Mouse (Mus musculus): ENCODE results near the gene Kctd12b.
"Not testable (repeated sequence)": the region's sequence is repeated elsewhere in the genome, so short reads cannot be mapped to it uniquely, and the experiment has no call there.

Kctd12b gene

GRCm38 (mm10) chrX:153695782-153696395 is at the start of gene Kctd12b:
Kctd12b (minus strand) TSS chrX:153696391.
- peak in 1 of 2 experiments; percentile 17 for DNase-seq (ENCODE audit: low spot score in 2 of 2)

- DNase-seq (ENCODE audit: low spot score in 2 of 2) = no peak
These were observed 46.3 kb upstream of the Kctd12b start for GRCm38 (mm10) chrX:153742493-153742892.

DNA sequence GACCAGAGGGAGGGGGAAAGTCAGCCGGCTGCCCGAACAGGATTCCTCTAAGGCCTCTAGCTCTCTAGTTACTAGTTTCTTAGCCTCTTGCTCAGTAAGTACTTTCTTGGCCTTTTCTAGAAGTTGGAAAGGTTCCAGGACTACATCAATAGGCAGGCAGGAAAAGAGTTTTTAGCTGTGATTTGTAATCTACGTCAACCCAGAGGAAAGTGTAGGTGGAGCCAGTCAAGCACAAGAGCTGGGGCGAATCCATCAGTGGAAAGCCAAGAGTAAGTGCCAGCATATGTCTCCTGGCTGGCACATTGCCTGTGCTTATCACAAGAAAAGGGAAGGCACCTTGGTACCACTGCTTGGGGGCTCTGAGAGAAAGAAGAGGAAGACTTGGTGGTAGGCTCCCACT is 39.5 kb upstream of the Kctd12b start:
- no peak for DNase-seq (ENCODE audit: low spot score in 2 of 2)

- DNase-seq (ENCODE audit: low spot score in 2 of 2) = no peak
These were observed 28.2 kb upstream of the Kctd12b start for GRCm38 (mm10) chrX:153724400-153724799.

DNA sequence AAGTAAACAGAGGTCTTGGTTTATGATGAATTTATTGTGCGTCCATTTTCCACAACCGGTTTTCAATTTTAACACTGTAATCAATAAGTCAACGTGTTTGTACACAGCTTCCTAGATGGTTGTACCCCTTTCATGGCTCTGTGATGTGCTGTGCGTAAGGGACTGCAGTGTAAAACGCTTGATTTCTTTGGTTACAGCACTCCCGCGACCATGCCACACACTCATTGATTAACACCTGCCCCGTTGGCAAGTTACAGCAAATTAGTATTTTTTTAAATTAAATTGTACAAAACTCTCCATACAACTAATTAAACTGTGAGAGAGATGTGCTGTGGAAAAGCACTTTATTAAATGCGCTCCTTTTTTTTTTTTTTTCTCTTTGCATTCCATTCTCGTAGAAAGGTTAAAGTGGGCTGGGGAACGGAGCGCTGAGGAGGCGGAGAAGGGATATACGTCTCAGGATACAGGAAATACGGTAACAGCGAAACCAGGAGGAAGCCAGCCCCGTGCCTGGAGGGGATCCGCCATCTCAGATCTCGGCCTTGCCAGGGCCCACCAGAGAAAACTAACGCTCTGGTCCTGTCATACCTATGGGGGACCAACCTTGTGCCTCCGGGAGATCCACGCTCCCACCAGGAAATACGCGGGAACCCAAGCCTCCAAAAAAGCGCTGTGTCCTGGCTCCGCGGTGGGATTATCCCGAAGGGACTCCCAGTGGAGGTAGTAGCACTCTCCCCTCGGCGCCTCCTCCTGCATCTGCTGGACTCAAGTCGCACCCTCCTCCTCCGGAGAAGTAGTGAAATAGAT is 27.1 kb upstream of the Kctd12b start, which contains the start of gene Nbdy:
Nbdy (plus strand) TSS at position 481 of the 807 bp plus-strand sequence.
- peak in 1 of 2 experiments; percentile 39 for DNase-seq (ENCODE audit: low spot score in 2 of 2)

DNA sequence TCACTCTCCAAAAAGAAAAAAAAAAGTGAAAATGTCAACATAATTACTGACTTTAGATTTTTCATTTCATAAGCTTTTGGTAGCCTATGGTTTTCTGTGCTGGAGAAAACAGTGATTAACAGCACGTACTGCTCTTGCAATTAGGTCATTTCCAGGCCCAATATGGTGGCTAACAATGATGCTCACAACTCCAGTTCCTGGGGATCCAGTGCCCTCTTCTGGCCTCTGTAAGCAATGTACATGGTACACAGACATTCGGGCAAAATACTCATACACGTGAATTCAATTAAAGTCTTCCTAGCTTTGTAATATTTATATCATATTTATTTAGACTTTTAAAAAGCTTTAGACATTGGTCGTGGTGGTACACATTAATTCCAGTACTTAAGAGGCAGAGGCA is 23.4 kb upstream of the Kctd12b start:
- DNase-seq (ENCODE audit: low spot score in 2 of 2) = no peak

GRCm38 (mm10) chrX:153716716-153717115 is 20.5 kb upstream of the Kctd12b start:
- no peak for DNase-seq (ENCODE audit: low spot score in 2 of 2)

- no peak for DNase-seq (ENCODE audit: low spot score in 2 of 2)
These were observed 11.5 kb upstream of the Kctd12b start for GRCm38 (mm10) chrX:153707735-153708134.

DNA sequence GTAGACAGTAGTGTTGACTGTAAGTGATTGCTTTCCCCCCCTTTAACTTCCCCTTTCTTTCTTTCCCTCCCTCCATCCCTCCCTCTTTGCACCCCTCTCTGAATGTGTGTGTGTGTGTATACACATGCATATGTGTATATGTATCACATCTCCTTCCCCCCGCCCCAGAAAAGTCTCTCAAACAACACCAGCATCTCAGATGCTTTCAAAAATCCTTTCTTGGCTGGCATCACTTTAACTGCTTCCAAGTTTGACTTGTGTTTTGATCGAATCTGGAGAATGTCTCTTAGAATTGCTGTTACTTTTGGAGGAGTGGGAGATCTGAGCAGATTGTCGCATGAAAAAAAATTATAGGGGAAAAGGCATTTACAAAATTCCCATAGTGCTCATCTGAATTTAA is 4.3 kb upstream of the Kctd12b start:
- no peak for DNase-seq (ENCODE audit: low spot score in 2 of 2)

- DNase-seq (ENCODE audit: low spot score in 2 of 2) = not testable (repeated sequence)
These were observed 28.0 kb downstream of the Kctd12b start for GRCm38 (mm10) chrX:153668233-153668632.

DNA sequence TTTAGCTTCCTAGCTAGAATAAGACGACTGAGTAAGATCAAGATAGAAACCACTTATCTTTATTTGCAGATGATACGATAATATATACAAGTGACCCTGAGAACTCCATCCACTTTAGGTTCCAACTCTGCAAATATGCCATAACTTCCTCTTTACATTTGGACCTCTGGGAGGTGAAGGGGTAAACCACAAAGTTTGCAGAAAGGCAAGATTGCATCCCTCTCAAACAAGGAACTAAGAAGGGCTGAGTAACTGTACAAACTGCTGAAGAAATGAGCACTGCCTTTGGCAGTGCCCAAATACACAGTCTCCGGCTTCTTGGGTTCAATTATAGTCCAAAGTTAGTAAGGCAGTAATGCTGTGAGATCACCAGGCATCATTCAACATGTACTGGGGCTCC is 31.3 kb downstream of the Kctd12b start:
- no peak for DNase-seq (ENCODE audit: low spot score in 2 of 2)

DNA sequence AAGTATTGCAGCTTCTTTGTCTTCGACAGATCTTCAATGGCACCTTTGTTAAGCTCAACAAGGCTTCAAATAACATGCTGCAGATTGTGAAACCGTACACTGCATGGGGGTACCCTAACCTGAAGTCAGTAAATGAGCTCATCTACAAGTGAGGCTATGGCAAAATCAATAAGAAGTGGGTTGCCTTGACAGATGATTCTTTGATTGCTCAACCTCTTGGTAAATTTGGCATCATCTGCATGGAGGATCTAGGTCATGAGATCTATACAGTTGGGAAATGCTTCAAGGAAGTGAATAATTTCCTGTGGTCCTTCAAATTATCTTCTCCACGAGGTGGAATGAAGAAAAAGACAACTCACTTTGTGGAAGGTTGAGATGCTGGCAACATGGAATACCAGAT is 39.2 kb downstream of the Kctd12b start:
- no peak for DNase-seq (ENCODE audit: low spot score in 2 of 2)

- peak in 1 of 2 experiments; percentile 61 for DNase-seq (ENCODE audit: low spot score in 2 of 2)
These were observed 55.6 kb downstream of the Kctd12b start for GRCm38 (mm10) chrX:153640615-153641014.

GRCm38 (mm10) chrX:153636247-153636646 is 59.9 kb downstream of the Kctd12b start:
- DNase-seq (ENCODE audit: low spot score in 2 of 2) = no peak

Data from urinary bladder, postnatal 4 days (tissue).